Mouse (Mus musculus) bone marrow macrophage, adult 2 months (primary cell): Measurements from ENCODE around the gene Thsd4. TPM values are rescaled to one million over a fixed set of nuclear protein-coding genes. Genes with fewer than 3 reads are reported as not detected.

Source experiments
- H3K27ac ChIP-seq: 2 replicates; pipeline ENCODE4 v1.5.1; 2012; ENCODE audit warnings: low read depth, low read length; ENCODE audit not compliant: insufficient read depth
- H3K4me1 ChIP-seq: 2 replicates; pipeline ENCODE4 v1.6.1; 2012; ENCODE audit warnings: low read length; ENCODE audit not compliant: control insufficient read depth, insufficient read depth
- H3K4me3 ChIP-seq: 2 replicates; pipeline ENCODE4 v1.5.1; 2012; ENCODE audit warnings: mild to moderate bottlenecking, low read length, moderate library complexity; ENCODE audit not compliant: insufficient read depth
- CTCF ChIP-seq: IDR thresholded peaks from 2 replicates; pipeline ENCODE4 v1.5.1; 2012; ENCODE audit warnings: low read depth, mild to moderate bottlenecking, low read length, moderate library complexity
- POLR2A ChIP-seq: IDR thresholded peaks from 2 replicates; pipeline ENCODE4 v1.6.1; 2012; ENCODE audit warnings: mild to moderate bottlenecking, low read depth, low read length, borderline replicate concordance
- polyA plus RNA-seq: library from polyadenylated mRNA; stranded (reverse); fragments of >200 nt; gene quantifications from 2 replicates; pipeline ENCODE4 v1.2.4, GENCODE M21; 2012; ENCODE audit not compliant: missing spikeins, insufficient read depth, insufficient read length

Gene Thsd4
- polyA plus RNA-seq, 1 experiment, result 0.09 TPM

DNA sequence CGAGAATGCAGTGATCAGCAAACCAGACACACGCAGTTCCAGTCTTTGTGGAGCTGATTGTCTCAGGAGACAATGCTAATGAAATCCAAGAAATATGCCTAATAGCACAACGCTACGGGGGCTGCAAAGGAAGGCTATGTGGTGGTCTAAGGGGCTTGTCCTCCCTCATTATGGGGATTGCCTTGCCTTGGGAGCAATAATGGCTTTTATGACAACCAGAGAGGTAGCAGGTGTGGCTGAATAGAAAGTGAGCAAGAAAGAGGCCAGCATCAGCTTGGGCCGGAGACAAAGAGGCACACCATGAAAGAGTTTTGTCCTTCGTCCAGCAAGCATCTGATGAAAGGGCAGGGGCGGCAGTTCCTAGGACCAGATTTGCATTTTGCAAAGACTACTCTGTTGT is 372.9 kb downstream of the Thsd4 start:
- TF ChIP-seq CTCF (no peak), POLR2A (no peak)
- H3K4me1 ChIP-seq, result no peaks in the 10 kb centered on the region
- H3K27ac ChIP-seq, result no peak overlapping the region
- H3K4me3 ChIP-seq, result no peak overlapping the region

DNA sequence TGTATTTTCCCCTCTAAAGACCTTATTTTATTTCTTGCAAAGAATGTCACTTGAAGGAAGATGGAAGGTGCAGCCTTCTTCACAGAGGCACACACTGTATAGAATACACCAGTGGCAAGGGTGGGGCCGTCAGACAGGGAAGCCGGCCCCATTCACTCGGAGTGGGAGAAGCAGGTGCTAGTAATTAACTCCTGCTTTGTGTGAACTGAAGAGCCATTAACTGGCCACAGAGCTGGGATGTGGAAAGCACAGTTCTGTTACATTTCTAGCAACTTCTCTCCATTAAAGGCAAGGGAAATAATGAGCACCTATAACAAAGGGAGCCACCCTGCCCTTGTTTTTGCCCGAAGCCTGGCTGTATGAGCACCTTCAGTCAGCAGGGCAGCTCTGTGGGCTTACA is 374.4 kb downstream of the Thsd4 start:
- TF ChIP-seq POLR2A, result no peak
- Histone ChIP-seq H3K4me3 (no peak overlapping the region), H3K4me1 (no peaks in the 10 kb centered on the region), H3K27ac (no peak overlapping the region)

GRCm38 (mm10) chr9:60143816-60144215 is 378.0 kb downstream of the Thsd4 start:
- Histone ChIP-seq H3K27ac (no peak overlapping the region), H3K4me3 (no peak overlapping the region)
- TF ChIP-seq CTCF (no peak), POLR2A (no peak)

DNA sequence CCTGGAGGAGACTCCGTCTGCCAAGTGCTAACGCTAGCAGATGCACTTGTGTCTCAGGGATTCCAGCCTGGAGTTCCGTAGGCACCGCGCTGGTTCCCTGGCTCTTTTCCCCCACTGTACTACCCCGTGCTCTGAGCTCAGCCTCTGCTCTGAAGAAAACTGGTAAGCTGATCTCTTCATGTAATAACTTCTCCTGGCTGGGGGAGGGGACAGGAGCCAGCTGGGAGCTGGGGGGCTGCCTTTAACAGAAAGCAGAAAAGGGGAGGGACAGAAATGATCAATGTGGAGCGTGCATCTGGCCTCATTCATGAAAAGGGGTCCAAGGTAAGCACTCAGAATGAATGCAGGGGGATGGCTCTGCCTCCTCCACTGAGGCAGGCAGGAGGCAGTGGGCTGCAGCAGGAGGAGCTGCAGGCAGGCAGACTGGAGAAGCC is 380.7 kb downstream of the Thsd4 start:
- Histone ChIP-seq H3K4me3 (no peak overlapping the region), H3K4me1 (no peaks in the 10 kb centered on the region), H3K27ac (no peak overlapping the region)
- TF ChIP-seq CTCF (no peak), POLR2A (no peak)

More at GRCm38 (mm10) chr9:60143816-60144215, 378.0 kb downstream of the Thsd4 start:
- no peaks in the 10 kb centered on the region for H3K4me1 ChIP-seq

GRCm38 (mm10) chr9:60140411-60140810 is 381.4 kb downstream of the Thsd4 start:
- no peak overlapping the region for H3K27ac ChIP-seq
- no peaks in the 10 kb centered on the region for H3K4me1 ChIP-seq
- H3K4me3 ChIP-seq, result no peak overlapping the region
- TF ChIP-seq POLR2A (no peak), CTCF (no peak)

GRCm38 (mm10) chr9:60139446-60139845 is 382.4 kb downstream of the Thsd4 start:
- TF ChIP-seq POLR2A (no peak), CTCF (no peak)
- no peak overlapping the region for H3K27ac ChIP-seq
- no peak overlapping the region for H3K4me3 ChIP-seq
- H3K4me1 ChIP-seq, result no peaks in the 10 kb centered on the region

DNA sequence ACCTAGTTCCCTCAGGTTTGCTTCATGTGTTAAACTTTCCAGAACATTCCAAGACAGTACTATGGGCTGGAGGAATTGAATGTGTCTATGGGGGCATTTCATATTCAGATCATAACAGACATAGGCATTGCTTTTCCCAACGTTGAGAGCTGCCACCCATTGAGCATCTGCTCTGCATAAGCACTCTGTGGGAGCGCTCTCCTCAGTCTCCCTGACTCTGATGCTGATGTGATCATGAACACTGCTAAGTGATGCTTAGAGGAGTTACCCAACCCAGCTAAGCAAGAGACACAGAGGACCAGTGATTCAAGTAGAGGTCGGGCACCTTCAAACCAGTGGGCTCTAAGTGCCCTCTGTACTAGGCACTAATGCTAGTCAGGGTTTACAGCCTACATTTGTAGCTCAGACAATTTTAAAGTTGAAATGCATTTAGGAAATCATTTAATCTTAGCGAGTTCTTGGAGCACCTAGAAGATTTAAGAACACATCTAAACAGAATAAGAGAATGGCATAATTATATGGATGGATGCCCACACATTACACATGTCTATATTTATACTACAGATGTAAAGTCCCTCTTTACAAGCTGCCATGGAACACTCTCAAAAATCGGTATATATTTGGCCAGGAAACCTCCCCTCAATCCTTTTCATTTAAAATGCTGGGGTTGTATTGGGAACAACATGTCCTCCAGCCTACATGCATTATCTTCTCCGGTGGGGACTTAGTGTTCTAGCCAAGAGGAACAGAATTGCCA is 392.4 kb downstream of the Thsd4 start:
- no peak for TF ChIP-seq CTCF
- TF ChIP-seq POLR2A, result no peak
- Histone ChIP-seq H3K4me1 (no peaks in the 10 kb centered on the region), H3K4me3 (no peak overlapping the region), H3K27ac (no peak overlapping the region)

- Histone ChIP-seq H3K27ac (no peak overlapping the region), H3K4me1 (no peaks in the 10 kb centered on the region), H3K4me3 (no peak overlapping the region)
- TF ChIP-seq CTCF (no peak), POLR2A (no peak)
Measured at GRCm38 (mm10) chr9:60126961-60127360, 394.9 kb downstream of the Thsd4 start.

- Histone ChIP-seq H3K4me1 (no peaks in the 10 kb centered on the region), H3K27ac (no peak overlapping the region), H3K4me3 (no peak overlapping the region)
- TF ChIP-seq CTCF, result no peak
- no peak for TF ChIP-seq POLR2A
Measured at GRCm38 (mm10) chr9:60124102-60124501, 397.7 kb downstream of the Thsd4 start.

- Histone ChIP-seq H3K4me1 (no peaks in the 10 kb centered on the region), H3K27ac (no peak overlapping the region), H3K4me3 (no peak overlapping the region)
- TF ChIP-seq POLR2A (no peak), CTCF (no peak)
Measured at GRCm38 (mm10) chr9:60123066-60123465, 398.8 kb downstream of the Thsd4 start.
